Mouse (Mus musculus): ENCODE measurements around the gene C130026I21Rik.
"Not testable (repeated sequence)": the region's sequence is repeated elsewhere in the genome, so short reads cannot be mapped to it uniquely, and the experiment has no call there.

DNA sequence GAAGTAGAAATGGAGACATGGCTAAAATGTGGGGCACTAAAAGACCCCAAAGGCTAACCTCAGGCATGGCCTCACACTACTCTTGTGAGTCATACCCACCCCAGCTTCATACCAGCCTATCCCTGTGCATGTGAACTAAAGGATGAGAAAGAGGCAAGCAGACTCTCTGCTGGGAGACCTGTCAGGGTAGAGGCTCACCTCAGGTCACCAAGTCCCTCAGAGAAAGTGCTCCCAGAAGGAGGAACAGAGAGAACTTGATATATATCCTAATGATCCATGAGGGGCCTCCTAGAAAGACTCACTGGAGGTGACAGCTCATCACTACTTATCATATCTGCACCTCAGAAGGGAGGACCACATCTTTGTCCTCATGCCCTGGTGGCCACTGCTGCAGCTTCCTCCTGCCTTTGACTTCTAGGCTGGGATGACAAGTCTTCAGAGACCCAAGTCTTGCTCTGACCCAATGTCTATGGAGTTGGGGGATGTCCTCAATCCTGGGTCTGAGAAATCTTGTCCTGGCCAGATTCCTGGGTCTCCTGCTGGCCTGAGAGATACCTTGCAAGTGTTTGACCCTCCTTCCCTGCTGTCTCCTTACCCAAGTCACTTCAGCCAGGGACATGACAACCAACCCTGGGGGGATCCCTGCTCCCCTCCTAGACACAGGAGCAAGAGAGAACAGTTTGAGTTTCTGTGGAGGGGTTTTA is 71.6 kb downstream of the C130026I21Rik start:
- TF ChIP-seq CTCF (IDR thresholded peaks at IDR 0.05; ENCODE audit: low read depth); EP300 (optimal IDR thresholded peaks at IDR 0.05): not testable (repeated sequence)

Measured in stomach, postnatal 0 days (tissue).